Mouse (Mus musculus): ENCODE data around the gene Gm9964. TPM values are rescaled to one million over a fixed set of nuclear protein-coding genes. Genes with fewer than 3 reads are reported as not detected.

The Gm9964 gene
- polyA plus RNA-seq, 1 experiment from 2014 or later = not detected

DNA sequence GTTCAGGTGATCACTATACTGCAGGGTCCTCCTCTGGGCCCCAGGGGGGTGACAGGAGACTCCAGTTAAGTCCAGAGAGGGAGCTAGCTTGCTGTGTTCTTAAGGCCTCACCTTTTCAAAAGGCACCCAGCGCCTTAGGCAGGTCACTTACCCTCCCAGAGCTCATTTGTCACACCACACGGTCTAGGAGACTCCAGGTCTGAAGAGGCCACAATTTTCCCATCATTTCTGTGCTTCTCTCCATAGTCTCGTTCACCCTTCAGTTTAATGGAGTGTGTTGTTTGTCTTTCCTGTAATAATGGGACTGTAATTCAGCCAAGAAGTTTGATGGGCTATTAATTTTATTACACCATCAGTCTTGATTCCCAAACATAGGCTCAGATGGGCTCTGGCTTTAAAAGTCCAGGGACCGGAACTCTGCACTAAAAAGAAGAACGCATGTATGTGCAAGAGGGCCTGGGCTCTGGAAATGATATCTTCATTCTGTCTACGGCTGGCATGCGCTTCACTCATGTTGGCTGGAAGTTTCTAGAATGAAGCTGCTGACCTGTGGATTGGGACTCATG lies 8.3 kb downstream of the Gm9964 start:
- H3K9me3 ChIP-seq (ENCODE audit: control insufficient read depth, low read length) = peaks cover 2% of the 10 kb centered on the region; the same call in 1 of the 2 replicates
- no peaks in the 10 kb centered on the region for H3K27me3 ChIP-seq (ENCODE audit: control insufficient read depth, insufficient read depth, low read length)
- no peak overlapping the region for H3K4me2 ChIP-seq (ENCODE audit: low read length)
- H3K4me1 ChIP-seq (ENCODE audit: control insufficient read depth in 2 of 2, insufficient read depth in 2 of 2, low read length in 2 of 2) = peaks cover 17 to 24% of the 10 kb centered on the region in 2 experiments
- H3K36me3 ChIP-seq (ENCODE audit: control insufficient read depth, insufficient read depth, low read length) = no peaks in the 10 kb centered on the region
- H3K27ac ChIP-seq (replicated peaks in 1 of 2; ENCODE audit: control insufficient read depth in 1 of 2, insufficient read depth in 1 of 2, low read depth in 2 of 2, low read length in 2 of 2) = no peak overlapping the region
- no peak overlapping the region for H3K4me3 ChIP-seq (ENCODE audit: control insufficient read depth in 1 of 2, insufficient read depth in 1 of 2, low read depth in 1 of 2, low read length in 2 of 2)
- ATAC-seq (ENCODE audit: insufficient number of reproducible peaks, insufficient read depth, low FRiP score, low read depth) = no peak
- no peak overlapping the region for H3K9ac ChIP-seq (ENCODE audit: low read length)
- 76% methylated on average over 7 of the region's 7 CpGs for WGBS

DNA sequence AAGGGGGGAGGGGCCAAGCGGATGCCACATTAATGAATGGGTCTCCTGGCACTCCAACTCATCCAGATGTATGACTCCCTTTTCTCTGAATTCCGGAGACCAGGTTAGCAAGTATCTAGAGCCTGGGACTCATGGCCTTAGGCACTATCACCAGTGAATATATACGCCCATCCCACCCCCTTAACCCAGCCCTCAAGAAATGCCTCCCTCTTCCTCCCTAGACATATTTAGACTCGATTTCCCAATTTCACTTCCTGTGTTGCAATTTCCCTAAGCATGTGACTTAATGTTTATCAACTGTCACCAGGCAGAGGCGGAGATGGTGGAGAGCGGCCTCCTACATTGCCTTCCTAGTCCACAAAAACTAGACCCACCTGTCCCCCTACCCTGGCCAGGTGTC lies 9.3 kb downstream of the Gm9964 start:
- no peaks in the 10 kb centered on the region for H3K27me3 ChIP-seq (ENCODE audit: control insufficient read depth, insufficient read depth, low read length)
- 67% methylated on average over 6 of the region's 6 CpGs for WGBS

DNA sequence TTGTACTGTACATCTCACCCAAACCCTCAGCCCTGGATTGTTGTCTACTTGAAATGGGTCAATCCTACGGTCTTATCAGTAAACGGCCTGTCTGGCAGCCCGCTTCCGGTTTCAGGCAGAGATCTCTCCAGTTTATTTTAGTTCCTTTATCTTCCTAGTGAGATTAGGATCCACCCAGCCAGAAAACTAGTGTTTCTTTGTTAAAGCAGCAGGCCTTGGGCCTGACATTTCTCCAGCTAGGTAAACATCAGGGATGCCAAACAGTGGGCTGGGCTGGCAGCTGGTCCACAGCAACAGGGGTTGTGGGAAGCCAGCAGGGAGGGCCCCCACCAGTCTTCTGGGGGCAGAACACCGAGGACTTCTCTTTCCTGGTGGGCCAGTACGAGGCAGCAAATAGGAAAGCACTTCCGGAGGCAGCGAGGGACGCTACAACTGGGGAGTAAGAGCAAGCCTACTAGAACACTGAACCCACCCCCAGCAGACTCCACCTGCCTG lies 10.4 kb downstream of the Gm9964 start:
- Histone ChIP-seq H3K4me3 (ENCODE audit: control insufficient read depth in 1 of 2, insufficient read depth in 1 of 2, low read depth in 1 of 2, low read length in 2 of 2) (no peak overlapping the region), H3K4me2 (ENCODE audit: low read length) (no peak overlapping the region), H3K36me3 (ENCODE audit: control insufficient read depth, insufficient read depth, low read length) (no peaks in the 10 kb centered on the region), H3K27ac (replicated peaks in 1 of 2; ENCODE audit: control insufficient read depth in 1 of 2, insufficient read depth in 1 of 2, low read depth in 2 of 2, low read length in 2 of 2) (peak overlapping the region; percentile 41 to 59; a peak in 2 of 4 replicates), H3K9ac (ENCODE audit: low read length) (no peak overlapping the region), H3K4me1 (ENCODE audit: control insufficient read depth in 2 of 2, insufficient read depth in 2 of 2, low read length in 2 of 2) (peaks cover 19 to 28% of the 10 kb centered on the region in 2 experiments), H3K27me3 (ENCODE audit: control insufficient read depth, insufficient read depth, low read length) (no peaks in the 10 kb centered on the region), H3K9me3 (ENCODE audit: control insufficient read depth, low read length) (peaks cover 2% of the 10 kb centered on the region; the same call in 1 of the 2 replicates)
- 26% methylated on average over 9 of the region's 9 CpGs for WGBS
- ATAC-seq (ENCODE audit: insufficient number of reproducible peaks, insufficient read depth, low FRiP score, low read depth) = no peak

More for the DNA sequence above, 9.3 kb downstream of the Gm9964 start:
- Histone ChIP-seq H3K9me3 (ENCODE audit: control insufficient read depth, low read length) (peaks cover 2% of the 10 kb centered on the region; the same call in 1 of the 2 replicates), H3K27ac (replicated peaks in 1 of 2; ENCODE audit: control insufficient read depth in 1 of 2, insufficient read depth in 1 of 2, low read depth in 2 of 2, low read length in 2 of 2) (0 out of 4 replicates have a peak overlapping the region, but pooled peaks of 1 of the 2 experiments have one; percentile 21), H3K4me1 (ENCODE audit: control insufficient read depth in 2 of 2, insufficient read depth in 2 of 2, low read length in 2 of 2) (peaks cover 17 to 24% of the 10 kb centered on the region in 2 experiments), H3K4me3 (ENCODE audit: control insufficient read depth in 1 of 2, insufficient read depth in 1 of 2, low read depth in 1 of 2, low read length in 2 of 2) (no peak overlapping the region), H3K9ac (ENCODE audit: low read length) (no peak overlapping the region), H3K4me2 (ENCODE audit: low read length) (no peak overlapping the region), H3K36me3 (ENCODE audit: control insufficient read depth, insufficient read depth, low read length) (no peaks in the 10 kb centered on the region)
- ATAC-seq (ENCODE audit: insufficient number of reproducible peaks, insufficient read depth, low FRiP score, low read depth) = no peak

GRCm38 (mm10) chr11:79283350-79284030 lies 13.2 kb downstream of the Gm9964 start:
- H3K9me3 ChIP-seq (ENCODE audit: control insufficient read depth, low read length) = peaks cover 2% of the 10 kb centered on the region; the same call in 1 of the 2 replicates
- no peak overlapping the region for H3K4me3 ChIP-seq (ENCODE audit: control insufficient read depth in 1 of 2, insufficient read depth in 1 of 2, low read depth in 1 of 2, low read length in 2 of 2)
- no peaks in the 10 kb centered on the region for H3K27me3 ChIP-seq (ENCODE audit: control insufficient read depth, insufficient read depth, low read length)
- H3K27ac ChIP-seq (replicated peaks in 1 of 2; ENCODE audit: control insufficient read depth in 1 of 2, insufficient read depth in 1 of 2, low read depth in 2 of 2, low read length in 2 of 2) = no peak overlapping the region
- H3K4me1 ChIP-seq (ENCODE audit: control insufficient read depth in 2 of 2, insufficient read depth in 2 of 2, low read length in 2 of 2) = peaks cover 14 to 27% of the 10 kb centered on the region in 2 experiments
- H3K9ac ChIP-seq (ENCODE audit: low read length) = no peak overlapping the region
- 91% methylated on average over 4 of the region's 4 CpGs for WGBS
- H3K4me2 ChIP-seq (ENCODE audit: low read length) = no peak overlapping the region
- ATAC-seq (ENCODE audit: insufficient number of reproducible peaks, insufficient read depth, low FRiP score, low read depth) = no peak
- no peaks in the 10 kb centered on the region for H3K36me3 ChIP-seq (ENCODE audit: control insufficient read depth, insufficient read depth, low read length)

DNA sequence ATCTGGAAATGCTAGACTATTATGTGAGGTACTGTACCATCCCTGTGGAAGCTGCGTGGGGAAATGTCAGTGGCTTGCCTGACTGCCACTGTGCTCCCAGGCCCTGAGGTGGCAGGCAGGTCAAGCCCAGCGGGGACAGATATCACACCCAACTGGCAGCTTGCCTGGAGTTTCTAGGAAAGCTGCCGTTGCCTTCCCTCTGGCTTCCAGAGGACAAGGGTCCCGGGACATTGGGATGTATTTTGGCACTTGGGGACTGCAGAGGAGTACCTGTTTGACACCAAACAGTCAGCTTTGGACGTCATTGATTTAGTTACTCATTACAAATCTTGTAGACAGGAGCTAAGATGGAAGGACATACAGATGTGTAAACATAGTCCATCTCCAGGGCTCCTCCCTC lies 15.3 kb downstream of the Gm9964 start:
- Histone ChIP-seq H3K4me3 (ENCODE audit: control insufficient read depth in 1 of 2, insufficient read depth in 1 of 2, low read depth in 1 of 2, low read length in 2 of 2) (no peak overlapping the region), H3K27ac (replicated peaks in 1 of 2; ENCODE audit: control insufficient read depth in 1 of 2, insufficient read depth in 1 of 2, low read depth in 2 of 2, low read length in 2 of 2) (no peak overlapping the region), H3K4me1 (ENCODE audit: control insufficient read depth in 2 of 2, insufficient read depth in 2 of 2, low read length in 2 of 2) (peaks cover 8 to 20% of the 10 kb centered on the region in 2 experiments), H3K4me2 (ENCODE audit: low read length) (no peak overlapping the region), H3K9ac (ENCODE audit: low read length) (no peak overlapping the region), H3K36me3 (ENCODE audit: control insufficient read depth, insufficient read depth, low read length) (no peaks in the 10 kb centered on the region), H3K27me3 (ENCODE audit: control insufficient read depth, insufficient read depth, low read length) (no peaks in the 10 kb centered on the region), H3K9me3 (ENCODE audit: control insufficient read depth, low read length) (peaks cover 2% of the 10 kb centered on the region; the same call in 1 of the 2 replicates)
- WGBS = 9% methylated on average over 5 of the region's 5 CpGs
- no peak for ATAC-seq (ENCODE audit: insufficient number of reproducible peaks, insufficient read depth, low FRiP score, low read depth)

GRCm38 (mm10) chr11:79279732-79280405 lies 16.8 kb downstream of the Gm9964 start:
- ATAC-seq (ENCODE audit: insufficient number of reproducible peaks, insufficient read depth, low FRiP score, low read depth) = no peak
- H3K27ac ChIP-seq (replicated peaks in 1 of 2; ENCODE audit: control insufficient read depth in 1 of 2, insufficient read depth in 1 of 2, low read depth in 2 of 2, low read length in 2 of 2) = peak overlapping the region; percentile 26 to 73; a peak in 3 of 4 replicates
- H3K4me3 ChIP-seq (ENCODE audit: control insufficient read depth in 1 of 2, insufficient read depth in 1 of 2, low read depth in 1 of 2, low read length in 2 of 2) = no peak overlapping the region
- H3K9ac ChIP-seq (ENCODE audit: low read length) = no peak overlapping the region
- no peak overlapping the region for H3K4me2 ChIP-seq (ENCODE audit: low read length)
- 46% methylated on average over 2 of the region's 2 CpGs for WGBS
- H3K27me3 ChIP-seq (ENCODE audit: control insufficient read depth, insufficient read depth, low read length) = no peaks in the 10 kb centered on the region
- H3K4me1 ChIP-seq (ENCODE audit: control insufficient read depth in 2 of 2, insufficient read depth in 2 of 2, low read length in 2 of 2) = peaks cover 5 to 15% of the 10 kb centered on the region in 2 experiments
- no peaks in the 10 kb centered on the region for H3K36me3 ChIP-seq (ENCODE audit: control insufficient read depth, insufficient read depth, low read length)
- H3K9me3 ChIP-seq (ENCODE audit: control insufficient read depth, low read length) = peaks cover 2% of the 10 kb centered on the region; the same call in 1 of the 2 replicates

GRCm38 (mm10) chr11:79273757-79274156 lies 22.9 kb downstream of the Gm9964 start:
- no peak for ATAC-seq (ENCODE audit: insufficient number of reproducible peaks, insufficient read depth, low FRiP score, low read depth)
- H3K4me3 ChIP-seq (ENCODE audit: control insufficient read depth in 1 of 2, insufficient read depth in 1 of 2, low read depth in 1 of 2, low read length in 2 of 2) = no peak overlapping the region
- H3K4me1 ChIP-seq (ENCODE audit: control insufficient read depth in 2 of 2, insufficient read depth in 2 of 2, low read length in 2 of 2) = no peaks in the 10 kb centered on the region
- H3K4me2 ChIP-seq (ENCODE audit: low read length) = no peak overlapping the region
- H3K9ac ChIP-seq (ENCODE audit: low read length) = no peak overlapping the region
- H3K27me3 ChIP-seq (ENCODE audit: control insufficient read depth, insufficient read depth, low read length) = no peaks in the 10 kb centered on the region
- H3K27ac ChIP-seq (replicated peaks in 1 of 2; ENCODE audit: control insufficient read depth in 1 of 2, insufficient read depth in 1 of 2, low read depth in 2 of 2, low read length in 2 of 2) = no peak overlapping the region
- WGBS = 59% methylated on average over 4 of the region's 4 CpGs
- H3K9me3 ChIP-seq (ENCODE audit: control insufficient read depth, low read length) = no peaks in the 10 kb centered on the region
- H3K36me3 ChIP-seq (ENCODE audit: control insufficient read depth, insufficient read depth, low read length) = no peaks in the 10 kb centered on the region

Measured in heart, embryonic 14.5 days (tissue).